Mouse (Mus musculus): ENCODE measurements around the gene Ssc5d.

Ssc5d gene

GRCm38 (mm10) chr7:4919971-4920370 lies 5.6 kb upstream of the Ssc5d start:
- DNase-seq (ENCODE audit: extremely low read depth, low read depth): no peak

- DNase-seq (ENCODE audit: extremely low read depth, low read depth): no peak
Measured at GRCm38 (mm10) chr7:4920496-4920895, 5.1 kb upstream of the Ssc5d start.

DNA sequence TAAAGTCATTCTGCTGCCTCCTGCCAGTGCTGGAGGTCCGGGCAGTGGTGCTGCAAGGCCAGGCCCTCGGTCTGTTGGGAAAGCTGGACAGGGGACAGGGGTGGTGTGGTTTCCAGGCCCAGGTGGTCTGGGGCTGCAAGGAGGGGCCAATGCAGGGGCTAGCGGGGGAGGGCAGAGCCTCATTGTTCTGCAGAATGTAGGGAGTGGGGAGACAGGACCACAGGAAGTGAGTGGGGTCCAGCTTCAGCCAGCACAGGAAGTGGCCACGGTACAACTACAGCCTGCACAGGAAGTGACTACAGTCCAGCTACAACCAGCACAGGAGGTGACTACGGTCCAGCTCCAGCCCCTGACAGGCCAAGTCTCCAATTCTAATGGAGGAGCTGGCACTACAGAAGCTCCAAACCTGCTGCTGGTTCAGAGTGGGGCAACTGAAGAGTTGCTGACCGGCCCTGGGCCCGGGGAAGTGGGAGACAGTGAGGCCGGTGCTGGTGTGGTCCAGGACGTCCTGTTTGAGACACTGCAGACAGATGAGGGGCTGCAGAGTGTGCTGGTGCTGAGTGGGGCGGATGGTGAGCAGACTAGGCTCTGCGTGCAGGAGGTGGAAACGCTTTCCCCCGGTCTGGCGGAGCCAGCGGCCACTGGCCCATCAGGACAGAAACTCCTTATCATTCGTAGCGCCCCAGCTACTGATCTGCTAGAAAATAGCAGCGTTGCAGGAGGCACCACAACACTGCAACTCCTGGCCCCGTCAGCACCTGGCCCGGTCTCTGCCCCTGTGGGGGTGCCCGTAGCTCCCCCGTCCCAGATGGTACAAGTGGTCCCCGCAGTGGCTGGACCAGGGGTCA lies 4.4 kb upstream of the Ssc5d start:
- DNase-seq (ENCODE audit: extremely low read depth, low read depth): no peak

DNA sequence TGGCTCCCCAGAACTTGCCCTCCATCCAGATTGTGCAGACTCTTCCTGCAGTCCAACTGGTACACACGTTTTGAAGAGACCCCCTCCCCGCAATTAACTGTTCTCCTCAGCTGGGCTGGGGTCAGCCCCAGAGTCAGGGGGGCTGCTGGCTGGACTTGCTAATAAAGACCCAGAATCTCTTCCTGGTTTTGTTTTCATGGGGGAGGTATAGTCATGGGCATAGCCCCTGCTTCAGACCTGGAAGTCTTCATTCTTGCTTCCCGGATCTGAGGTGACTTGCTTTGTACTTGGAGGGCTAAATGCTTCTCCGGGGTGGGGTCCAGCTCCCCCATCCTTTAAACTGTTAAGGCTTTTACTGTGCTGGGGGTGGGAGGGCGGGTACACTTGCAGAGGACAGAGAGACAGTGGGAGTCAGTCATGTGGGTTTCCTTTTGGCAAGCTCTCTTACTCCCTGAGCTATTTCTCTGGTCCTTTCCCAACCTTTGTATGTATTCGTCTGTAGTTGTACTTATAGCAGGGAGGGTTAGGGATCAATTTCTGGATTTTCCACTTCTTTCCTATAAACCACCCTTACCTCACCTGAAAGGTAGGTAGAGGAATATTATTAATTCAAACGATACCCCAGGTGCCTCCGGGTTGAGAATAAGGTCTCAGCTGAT lies 3.6 kb upstream of the Ssc5d start, which contains the start of gene Nat14:
TSS of gene Nat14 (plus strand) at position 205 of the 659 bp plus-strand sequence.
- DNase-seq (ENCODE audit: extremely low read depth, low read depth): no peak

DNA sequence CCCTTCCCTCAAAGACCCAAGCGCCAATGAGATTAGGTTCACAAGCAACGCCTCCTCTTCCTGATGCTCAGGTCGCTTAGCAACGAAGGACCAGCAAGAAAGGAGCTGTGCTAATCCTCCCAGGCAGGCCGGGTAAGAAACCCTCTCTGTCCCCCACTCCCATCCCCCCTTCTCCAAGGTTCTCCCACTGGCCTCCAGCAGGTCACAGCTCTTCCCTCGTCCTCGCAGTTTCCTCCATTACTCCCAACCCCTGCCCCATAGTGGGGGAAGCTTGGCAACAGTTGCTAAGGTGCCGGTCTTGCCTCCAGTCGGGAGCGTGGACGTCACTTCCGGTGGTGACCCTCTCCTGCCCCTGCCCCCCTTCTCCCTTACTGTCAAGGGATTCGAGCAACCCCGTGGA lies 3.1 kb upstream of the Ssc5d start:
- no peak for DNase-seq (ENCODE audit: extremely low read depth, low read depth)

GRCm38 (mm10) chr7:4922931-4923565 lies 2.5 kb upstream of the Ssc5d start:
- no peak for DNase-seq (ENCODE audit: extremely low read depth, low read depth)

- DNase-seq (ENCODE audit: extremely low read depth, low read depth): no peak
Measured at GRCm38 (mm10) chr7:4923586-4924364, 1.8 kb upstream of the Ssc5d start.

DNA sequence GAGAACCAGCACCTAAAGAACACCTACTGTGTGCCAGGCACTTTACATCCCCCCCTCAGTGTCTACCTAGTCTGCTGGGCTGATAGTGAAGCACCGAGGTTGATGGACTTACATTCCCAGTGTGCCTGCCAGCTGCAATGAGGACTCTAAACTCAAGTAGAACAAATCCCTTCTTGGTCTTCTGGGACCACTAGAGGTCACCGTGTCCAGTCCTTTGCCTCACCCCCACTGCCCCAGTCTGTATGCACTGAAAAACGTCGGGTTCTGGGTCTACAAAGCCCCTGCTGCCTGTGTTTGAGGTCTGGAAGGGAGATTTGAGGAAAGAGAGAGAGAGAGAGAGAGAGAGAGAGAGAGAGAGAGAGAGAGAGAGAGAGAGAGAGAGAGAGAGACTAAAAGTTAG lies 1.1 kb upstream of the Ssc5d start:
- DNase-seq (ENCODE audit: extremely low read depth, low read depth): no peak

- DNase-seq (ENCODE audit: extremely low read depth, low read depth): no peak
Measured at GRCm38 (mm10) chr7:4924891-4925301, 689 bp upstream of the Ssc5d start.

- DNase-seq (ENCODE audit: extremely low read depth, low read depth): no peak
Measured at GRCm38 (mm10) chr7:4926849-4927248, 1.3 kb downstream of the Ssc5d start.

GRCm38 (mm10) chr7:4927711-4928110 lies 2.1 kb downstream of the Ssc5d start:
- DNase-seq (ENCODE audit: extremely low read depth, low read depth): no peak

DNA sequence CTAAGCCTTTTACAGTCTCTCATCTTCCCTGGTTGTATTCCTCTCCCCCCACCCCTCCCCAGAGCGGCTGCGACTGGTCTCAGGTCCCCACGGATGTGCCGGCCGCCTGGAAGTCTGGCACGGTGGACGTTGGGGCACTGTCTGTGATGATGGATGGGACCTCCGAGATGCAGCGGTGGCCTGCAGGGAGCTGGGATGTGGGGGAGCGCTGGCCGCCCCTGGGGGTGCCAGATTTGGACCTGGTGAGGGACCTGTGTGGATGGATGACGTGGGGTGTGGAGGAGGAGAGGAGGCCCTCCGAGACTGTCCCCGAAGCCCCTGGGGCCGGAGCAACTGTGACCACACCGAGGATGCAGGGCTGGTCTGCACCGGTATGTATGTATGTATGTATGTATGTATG lies 2.7 kb downstream of the Ssc5d start:
- DNase-seq (ENCODE audit: extremely low read depth, low read depth): no peak

DNA sequence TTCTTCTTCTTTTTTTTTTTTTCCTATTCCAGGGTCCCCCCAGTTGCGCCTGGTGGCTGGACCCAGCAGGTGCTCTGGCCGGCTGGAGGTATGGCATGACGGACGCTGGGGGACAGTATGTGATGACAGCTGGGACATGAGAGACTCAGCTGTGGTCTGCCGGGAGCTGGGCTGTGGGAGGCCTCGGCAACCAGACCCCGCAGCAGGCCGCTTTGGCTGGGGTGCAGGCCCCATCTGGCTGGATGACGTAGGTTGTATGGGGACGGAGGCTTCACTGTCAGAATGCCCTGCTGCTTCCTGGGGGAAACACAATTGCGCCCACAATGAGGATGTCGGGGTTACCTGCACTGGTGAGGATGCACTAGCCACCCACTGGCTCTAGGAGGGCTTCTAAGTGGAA lies 7.5 kb downstream of the Ssc5d start:
- DNase-seq (ENCODE audit: extremely low read depth, low read depth): no peak

GRCm38 (mm10) chr7:4934160-4934914 lies 8.8 kb downstream of the Ssc5d start:
- DNase-seq (ENCODE audit: extremely low read depth, low read depth): no peak

GRCm38 (mm10) chr7:4936832-4937231 lies 11.2 kb downstream of the Ssc5d start:
- DNase-seq (ENCODE audit: extremely low read depth, low read depth): no peak

DNA sequence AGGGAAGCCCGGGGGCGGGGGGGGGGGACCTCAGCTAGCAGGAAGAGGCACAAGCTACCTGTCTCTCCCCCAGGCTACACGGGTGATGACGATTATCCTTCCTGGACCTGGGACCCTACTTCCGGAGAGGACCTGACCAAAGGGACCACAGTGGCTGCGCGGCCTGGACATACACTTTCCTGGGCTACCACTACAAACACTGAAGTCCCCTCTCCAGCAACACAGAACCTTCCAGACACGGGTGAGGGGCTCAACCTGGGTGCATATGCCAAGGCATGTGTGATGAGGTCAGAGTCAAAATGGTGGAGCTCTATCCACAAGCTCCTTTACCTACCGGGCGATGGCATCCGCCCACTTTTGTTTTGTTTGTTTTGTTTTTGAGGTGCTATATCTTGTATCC lies 11.8 kb downstream of the Ssc5d start:
- DNase-seq (ENCODE audit: extremely low read depth, low read depth): no peak

DNA sequence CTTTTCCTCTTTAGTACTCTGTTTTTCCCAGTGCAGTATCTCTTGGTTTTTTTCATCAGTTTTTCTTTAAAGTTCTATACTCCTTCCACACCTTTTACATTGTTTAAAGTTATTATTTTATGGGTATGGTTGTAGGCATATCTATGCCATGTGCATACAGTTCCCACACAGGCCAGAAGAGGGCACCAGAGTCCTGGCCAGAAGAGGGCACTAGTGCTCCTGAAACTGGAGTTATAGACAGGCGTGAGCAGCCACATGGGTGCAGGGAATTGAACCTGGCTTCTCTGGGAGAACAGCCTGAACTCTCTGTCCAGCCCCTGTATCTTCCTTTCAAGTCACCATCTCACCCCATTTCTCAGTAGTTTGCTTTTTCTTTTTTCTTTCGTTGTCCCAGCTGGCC lies 12.9 kb downstream of the Ssc5d start:
- peak; percentile 55 for DNase-seq (ENCODE audit: extremely low read depth, low read depth)

- peak; percentile 53 for DNase-seq (ENCODE audit: extremely low read depth, low read depth)
Measured at GRCm38 (mm10) chr7:4940068-4940479, 14.5 kb downstream of the Ssc5d start.

DNA sequence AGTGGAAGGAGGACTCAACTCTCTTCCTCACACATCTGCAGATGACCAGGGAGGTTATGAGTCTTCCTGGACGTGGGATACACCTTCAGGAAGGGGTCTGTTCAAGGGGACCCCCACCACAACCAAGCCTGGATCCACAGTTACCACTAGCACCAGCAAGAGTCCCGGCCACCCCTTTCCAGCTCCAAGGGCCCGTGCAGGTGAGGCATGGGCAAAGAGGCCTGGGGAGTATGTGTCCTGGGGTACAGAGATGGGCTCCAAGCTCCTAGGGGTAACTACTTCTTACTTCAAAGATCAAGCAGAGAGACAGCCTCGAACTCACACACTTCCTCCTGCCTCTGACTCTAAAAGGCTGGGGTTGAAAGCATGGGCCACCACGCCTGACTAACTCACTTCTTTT lies 17.1 kb downstream of the Ssc5d start:
- DNase-seq (ENCODE audit: extremely low read depth, low read depth): no peak

GRCm38 (mm10) chr7:4943223-4943815 lies 17.7 kb downstream of the Ssc5d start:
- peak; percentile 66 for DNase-seq (ENCODE audit: extremely low read depth, low read depth)
